Mouse (Mus musculus) adrenal gland, postnatal 25 days (tissue): ENCODE results near the gene Caskin2. TPM values are rescaled to one million over a fixed set of nuclear protein-coding genes. Genes with fewer than 3 reads are reported as not detected.

Experiments
- DNase-seq: peaks from one replicate; pipeline ENCODE4 v3.0.0; 2021; ENCODE audit warnings: mixed read lengths
- total RNA-seq: library from RNA; stranded (reverse); gene quantifications from 2 replicates; pipeline ENCODE4 v1.2.3, GENCODE M21; 2021

Gene Caskin2
- total RNA-seq, 1 experiment from 2014 or later: 73.4 TPM

DNA sequence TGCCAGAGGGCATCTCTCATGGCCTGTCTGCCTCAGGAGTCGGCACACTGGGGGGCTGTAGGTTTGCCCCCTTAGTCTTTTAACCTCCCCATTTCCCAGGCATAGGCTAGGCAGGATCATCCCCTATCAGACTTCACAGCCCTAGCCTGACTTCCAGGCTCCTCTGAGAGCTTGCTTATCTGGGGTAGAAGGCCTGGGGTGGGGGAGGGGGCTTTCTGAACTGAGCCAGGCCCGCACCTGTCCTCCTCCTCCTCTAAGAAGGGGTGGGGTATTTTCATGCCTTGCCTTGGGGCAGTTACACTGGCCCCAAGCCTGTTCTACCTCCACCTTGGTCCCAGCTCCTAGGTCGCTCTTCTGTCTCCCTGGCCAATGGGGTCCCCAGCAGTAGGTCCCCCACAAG, 18.1 kb upstream of the Caskin2 start:
- DNase-seq: no peak

DNA sequence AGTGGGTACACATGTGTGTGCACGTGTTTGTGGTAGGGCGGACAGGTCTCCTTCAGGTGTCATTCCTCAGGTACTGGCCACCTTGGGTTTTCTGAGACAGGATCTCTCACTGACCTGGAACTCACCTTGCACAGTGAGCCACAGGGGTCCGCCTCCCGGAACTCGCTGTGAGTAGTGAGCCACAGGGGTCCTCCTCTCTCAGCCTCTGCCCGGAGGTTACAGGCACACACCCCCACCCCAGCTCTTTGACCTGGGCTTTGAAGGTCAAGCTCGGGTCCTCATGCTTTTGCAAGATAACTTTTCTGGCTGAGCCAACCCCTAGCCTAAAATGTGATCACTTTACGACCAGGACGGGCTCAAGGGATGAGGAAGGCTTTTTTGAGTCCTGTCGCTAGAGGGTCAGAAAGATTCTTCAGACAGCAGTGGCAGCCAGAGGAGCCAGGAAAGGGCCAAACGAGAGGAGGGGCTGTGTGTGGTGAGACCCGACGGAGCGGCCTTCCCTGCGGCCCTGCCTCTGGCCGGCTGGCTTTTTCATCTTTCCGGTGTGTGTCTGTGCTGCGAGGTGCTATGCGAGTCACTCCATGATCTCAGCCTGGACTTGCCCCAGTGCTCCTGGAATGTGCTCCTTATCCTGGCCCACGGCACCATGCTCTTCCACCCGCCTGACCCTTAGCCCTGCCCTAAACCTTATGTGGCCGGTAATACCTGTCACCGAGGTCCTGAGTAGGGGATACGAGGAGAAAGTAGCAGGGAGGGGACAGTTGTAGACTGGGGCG, 17.3 kb upstream of the Caskin2 start:
- DNase-seq: no peak

DNA sequence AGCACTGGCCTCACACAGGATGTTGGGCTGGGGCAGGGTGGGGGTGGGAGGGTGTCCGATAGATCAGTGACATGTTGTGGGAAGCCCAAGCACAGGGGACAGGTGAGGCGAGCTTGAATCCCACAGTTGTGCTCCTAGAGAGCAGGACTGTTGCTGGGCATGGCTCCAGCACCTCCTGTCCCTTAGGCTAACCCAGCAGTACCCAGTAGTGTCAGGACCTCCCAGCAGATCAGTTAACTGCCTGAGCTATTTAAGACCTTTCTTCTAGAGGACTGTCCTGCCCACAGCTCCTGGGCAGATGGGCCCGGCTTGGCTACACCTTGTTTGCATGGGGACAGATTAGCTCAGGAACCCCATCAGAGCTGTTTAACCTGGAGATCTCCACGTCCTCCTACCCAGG, 15.6 kb upstream of the Caskin2 start:
- DNase-seq: no peak

DNA sequence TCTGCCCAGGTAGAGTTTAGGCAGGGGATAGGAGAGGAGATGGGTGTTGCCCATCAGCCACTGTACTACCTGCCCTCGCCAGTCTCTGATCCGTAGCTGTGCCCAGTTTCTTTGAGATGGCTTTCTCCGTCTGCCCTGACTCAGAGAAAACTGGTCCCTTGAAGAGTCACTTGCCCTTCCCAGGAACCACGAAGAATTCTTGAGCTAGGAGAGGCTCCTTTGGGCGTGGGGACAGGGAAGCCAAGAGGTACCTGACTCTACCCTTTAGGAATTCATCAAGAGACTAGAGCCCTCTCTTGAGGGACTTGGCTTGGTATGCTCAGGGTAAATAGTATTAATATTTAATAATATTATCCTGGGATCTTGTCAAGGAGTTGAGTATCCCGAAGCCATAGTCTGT, 14.2 kb upstream of the Caskin2 start:
- DNase-seq: no peak

DNA sequence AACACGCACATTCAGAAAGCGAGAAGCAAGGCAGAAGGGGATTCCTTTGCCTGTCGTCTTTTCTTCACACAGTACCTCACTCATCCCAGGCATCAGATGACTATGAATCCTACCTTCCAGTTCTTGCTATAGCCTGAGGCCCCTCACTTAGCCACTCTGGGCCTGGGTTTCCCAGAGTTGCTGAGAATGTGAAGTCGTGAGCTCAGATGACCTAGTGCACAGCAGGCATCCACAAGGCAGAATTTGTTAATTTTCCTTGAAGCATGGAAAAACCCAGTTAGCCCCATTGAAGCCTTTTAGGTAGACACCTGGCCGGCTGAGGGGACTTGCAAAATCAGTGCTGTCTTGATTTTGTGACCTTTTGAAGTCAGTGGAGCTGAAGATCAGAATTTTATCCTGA, 13.0 kb upstream of the Caskin2 start:
- no peak for DNase-seq

DNA sequence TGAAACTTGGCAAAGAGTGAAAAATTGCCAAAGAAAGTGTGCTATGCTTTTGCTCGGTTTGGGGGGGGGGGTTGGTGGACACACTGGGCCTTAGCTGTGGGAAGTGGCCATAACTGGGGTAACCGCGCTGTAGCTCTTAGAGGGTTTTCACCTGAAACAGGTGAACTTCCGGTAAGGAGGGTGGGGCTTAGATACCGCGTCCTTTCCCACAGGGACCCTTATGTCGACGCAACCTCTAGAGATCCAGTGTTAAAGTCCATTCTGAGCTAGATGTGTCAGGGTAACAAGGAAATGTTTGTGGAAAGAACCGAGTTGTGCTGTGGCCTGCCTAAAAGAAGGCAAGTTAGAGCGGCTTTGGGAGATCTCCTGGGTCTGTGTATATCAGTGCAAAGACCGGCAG, 11.4 kb upstream of the Caskin2 start:
- no peak for DNase-seq

DNA sequence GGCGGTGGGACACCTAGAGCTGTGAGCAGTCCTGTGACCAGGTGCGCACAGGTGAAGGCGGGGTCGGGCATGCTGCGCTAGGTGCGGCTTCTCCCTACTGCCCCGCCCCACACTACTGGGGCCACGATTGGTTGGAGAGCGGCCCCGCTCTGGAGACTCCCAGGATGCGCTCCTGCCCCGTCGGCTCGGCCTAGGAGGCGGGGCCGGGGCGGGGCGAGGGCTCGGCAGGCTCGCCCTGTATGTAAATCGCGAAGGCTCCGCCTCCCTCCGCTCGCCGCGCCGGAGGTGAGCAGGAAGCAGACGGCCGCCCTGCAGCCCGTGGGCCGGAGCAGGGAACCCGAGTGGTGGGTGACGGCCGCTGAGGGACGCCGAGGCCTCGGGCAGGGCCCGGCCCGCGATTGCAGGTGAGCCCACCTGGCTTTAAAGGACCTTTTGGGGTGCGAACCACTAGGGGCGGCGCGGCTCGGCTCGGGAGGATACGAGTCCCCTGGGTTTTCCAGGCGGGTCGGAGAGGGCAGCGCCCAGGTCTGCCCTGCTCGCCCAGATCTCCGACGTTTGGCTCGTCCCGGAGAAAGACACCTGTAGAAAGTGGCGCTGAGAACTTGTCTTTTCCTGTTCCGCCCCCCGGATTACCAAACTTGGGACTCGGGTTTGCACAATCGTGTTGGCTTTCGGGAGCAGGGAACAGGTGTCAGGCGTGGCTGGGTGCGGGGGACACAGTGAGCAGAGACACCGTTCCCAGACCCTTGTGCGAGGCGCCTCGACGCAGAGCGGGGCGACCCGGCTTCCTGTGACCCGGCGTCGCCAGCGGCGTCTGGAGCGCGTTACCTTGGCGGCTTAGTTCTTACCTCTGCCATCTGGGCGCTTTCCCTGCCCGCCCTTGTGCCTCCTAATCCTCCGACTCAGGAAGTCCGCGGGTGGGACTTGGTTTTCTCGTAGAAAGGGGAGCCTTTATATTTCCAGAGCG, 10.6 kb upstream of the Caskin2 start, which contains the start of gene Llgl2:
Llgl2 (plus strand) TSS at position 276 of the 967 bp plus-strand sequence.
- peak; percentile 93 for DNase-seq

DNA sequence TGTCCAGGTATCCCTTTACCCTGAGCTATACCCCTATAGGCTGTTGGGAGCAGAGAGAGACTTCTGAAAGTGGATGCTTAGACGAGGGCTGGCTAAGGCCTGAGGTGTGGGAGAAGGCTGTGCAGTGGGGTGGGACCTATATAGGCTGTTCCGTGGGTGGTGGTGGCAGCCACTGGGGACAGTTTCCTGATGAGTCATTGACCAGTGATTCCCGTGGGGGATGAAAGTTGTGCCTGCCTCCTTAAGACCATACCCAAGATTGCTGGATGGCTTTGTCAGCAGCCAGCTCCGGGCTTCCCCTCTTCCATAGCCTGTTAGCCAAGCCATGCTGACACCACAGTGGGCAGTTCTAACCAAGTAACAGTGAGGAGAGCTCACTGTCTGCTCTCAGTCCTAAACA, 7.6 kb upstream of the Caskin2 start:
- no peak for DNase-seq

DNA sequence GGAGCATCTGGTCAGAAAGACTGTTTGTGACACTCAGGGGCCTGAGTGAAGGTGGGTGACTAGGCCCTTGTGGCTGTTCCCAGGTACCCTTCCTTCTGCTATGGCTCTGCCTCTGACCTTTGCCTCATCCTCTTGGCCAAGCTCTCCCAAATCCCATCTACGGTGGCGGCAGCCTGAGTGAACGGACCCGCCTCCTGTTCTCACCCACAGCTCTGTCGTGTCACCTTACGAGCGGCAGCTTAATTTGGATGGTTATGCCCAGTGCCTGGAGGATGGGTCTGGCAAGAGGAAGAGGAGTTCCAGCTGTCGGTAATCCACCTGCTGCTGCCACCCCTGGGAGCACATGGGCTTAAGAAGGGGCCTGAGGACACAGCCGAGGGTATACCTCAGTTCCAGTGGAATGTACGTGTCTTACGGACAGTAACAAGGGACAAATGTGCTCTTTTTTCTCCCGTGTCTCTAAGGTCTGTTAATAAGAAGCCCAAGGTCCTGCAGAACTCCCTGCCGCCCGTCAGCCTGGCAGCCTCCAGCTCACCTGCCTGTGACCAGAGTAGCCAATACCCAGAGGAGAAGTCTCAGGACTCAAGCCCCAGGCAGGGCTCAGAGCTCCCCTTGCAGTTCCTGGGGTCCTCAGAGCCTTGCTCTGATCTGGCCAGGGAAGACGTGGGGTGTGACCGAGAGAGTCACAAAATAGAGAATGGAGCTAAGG, 6.6 kb upstream of the Caskin2 start:
- DNase-seq: no peak

DNA sequence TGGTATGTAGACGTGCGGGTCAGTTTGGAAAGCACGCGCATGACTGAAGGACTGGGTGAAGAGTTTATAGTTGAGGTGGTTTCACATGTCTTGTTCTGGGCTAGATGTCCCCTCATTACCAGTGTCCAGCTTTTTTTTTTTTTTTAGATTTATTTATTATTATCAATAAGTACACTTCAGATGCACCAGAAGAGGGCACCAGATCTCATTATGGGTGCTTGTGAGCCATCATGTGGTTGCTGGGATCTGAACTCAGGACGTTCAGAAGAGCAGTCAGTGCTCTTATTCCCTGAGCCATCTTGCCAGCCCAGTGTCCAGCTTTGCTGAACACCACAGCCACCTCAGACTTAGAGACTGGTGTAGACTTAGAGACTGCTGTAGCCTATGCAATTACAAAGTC, 3.9 kb upstream of the Caskin2 start:
- DNase-seq: no peak

DNA sequence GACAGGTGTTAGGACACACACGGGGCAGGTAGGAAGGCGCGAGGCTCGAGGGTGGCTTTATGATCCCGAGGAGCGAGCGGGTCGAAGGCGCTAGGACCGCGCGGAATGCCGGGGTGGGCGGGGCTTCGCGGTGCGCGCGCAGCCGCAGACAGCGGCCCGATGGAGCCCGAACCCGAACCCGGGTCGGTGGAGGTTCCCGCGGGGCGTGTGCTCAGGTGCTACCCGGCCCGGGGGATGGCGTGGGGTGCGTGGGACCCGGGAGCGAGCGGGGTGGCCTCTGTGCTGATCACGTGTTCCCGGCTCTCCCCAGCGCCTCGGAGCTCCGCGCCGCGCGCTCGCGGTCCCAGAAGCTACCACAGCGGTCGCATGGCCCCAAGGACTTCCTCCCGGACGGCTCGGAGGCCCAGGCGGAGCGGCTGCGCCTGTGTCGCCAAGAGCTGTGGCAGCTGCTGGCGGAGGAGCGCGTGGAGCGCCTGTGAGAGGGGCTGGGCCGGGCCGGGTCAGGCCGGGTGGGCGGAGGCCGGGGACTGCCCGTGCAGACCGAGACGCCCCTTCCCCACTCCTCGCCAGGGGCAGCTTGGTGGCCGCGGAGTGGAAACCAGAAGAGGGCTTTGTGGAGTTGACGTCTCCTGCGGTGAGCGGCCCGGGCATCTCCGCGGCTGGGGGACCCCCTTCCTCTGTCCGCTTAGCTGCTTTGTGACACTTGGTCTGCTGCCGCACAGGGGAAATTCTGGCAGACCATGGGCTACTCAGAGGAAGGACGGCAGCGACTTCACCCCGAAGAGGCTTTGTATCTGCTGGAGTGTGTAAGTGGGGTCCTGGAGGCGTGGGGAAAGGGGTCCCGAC, 1.4 kb upstream of the Caskin2 start, which contains the start of gene Tsen54:
Tsen54 (plus strand) TSS at position 120 of the 846 bp plus-strand sequence.
- DNase-seq: peak; percentile 92

DNA sequence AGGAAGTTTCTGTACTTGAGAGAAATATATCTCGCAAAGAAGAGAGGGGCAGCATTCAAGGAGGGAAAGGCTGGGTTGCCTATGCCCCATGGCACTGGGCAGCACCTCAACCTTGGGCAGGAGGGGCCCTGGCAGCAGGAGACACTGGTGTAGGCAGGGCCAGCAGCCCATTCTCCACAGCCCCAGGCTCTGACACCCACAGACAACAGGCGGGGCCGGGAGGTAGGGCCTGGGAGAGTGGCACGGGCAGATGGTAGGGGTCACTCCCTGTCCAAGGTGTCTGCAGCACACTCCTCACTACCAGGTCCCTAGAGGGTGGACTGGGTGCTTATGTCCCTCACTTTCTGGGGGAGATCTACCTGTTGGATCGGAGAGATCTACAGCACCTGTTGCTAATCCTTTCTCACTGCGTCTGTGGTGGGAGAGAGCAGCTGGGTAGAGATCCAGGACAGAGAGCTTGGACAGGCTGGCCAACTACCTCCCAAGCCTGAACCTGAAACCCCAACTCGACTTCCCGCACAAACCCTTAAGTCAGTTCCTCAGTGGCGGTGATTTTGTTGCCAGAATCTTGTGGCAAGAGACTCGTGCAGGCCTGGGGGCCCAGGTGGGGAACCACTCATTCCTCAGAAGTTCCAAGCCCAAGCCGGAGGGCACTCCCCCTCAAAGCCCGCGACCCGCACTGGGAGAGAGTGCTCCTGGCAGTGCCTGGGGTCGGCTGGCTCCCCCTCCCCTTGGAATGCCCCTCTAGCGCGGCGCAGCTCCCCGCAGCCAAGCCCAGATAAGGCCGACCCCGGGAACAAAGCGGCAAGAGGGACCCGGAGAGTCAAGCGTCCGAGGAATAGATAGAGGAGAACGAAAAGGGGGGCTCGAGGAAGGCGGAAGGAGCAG, 662 bp downstream of the Caskin2 start:
- DNase-seq: peak; percentile 51

DNA sequence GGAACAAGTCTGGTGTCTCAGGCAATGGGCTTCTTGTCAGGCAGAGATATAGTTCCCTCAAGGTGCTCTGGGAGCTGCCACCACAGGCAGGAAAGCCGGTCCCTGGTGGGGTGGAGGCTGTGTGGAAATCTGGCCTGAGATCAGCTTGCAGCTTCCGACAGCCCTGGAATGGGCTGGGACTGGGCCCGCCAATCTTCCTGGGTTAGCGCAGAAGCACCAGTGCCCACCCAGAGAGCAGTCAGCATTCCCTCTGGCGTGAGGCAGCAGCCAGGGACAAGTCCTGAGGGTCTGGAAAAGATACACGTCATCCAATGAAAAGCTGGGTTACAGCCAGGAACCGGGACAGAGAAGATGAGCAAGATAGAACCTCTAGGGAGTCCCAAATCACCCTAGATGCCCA, 1.3 kb downstream of the Caskin2 start:
- peak; percentile 52 for DNase-seq

DNA sequence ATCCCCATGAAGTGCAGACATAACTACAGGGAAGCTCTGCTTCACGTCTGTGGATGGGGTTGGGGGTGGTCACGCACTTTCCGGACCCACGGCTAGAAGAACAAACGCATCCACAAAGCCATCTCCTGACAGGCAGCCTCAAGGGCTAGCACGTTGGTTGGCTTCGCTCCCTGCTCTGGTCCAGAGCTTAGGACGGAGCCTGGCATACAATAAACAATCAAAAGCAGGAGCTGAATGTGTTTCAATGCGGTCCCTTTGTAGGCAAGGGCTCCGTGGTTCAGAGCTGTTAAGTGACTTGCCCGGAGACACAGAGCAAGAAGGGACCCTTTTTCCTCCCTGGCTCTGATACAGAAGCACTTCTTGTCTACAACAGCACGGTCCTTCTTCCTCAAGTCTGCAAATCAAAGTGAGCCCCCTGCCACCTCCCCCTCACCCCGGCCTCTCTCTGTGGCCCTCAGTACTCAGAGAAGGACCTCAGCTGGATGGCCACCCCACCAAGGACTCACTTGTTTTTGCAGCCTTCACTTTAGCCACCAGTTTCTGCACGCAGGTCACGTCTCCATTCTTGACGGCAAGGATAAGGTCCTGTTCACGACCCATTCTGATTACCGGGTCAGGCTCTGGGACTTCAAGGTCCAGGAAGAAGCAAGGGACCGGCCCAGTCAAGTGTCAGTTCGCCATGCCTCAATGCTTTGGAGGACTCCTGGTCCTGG, 1.9 kb downstream of the Caskin2 start:
- no peak for DNase-seq

DNA sequence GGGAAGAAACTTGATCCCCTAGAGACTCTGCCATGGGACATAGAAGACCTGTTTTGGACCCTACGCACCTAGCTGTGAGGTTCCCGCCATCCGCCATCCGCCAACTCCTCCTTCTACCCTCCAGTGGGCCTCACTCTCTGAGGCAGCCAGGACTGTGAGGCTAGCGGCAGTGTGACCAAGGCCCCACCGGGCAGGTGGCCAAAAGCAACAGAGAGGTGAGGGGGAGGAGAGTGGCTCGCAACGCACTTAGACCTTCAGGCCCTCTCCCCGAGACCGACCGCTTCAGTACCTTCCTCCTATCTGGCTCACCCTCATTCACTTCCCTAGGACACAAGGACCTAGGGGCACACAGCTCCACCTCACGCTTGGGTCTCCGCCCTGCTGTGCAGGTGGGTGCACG, 3.1 kb downstream of the Caskin2 start:
- DNase-seq: peak; percentile 83

DNA sequence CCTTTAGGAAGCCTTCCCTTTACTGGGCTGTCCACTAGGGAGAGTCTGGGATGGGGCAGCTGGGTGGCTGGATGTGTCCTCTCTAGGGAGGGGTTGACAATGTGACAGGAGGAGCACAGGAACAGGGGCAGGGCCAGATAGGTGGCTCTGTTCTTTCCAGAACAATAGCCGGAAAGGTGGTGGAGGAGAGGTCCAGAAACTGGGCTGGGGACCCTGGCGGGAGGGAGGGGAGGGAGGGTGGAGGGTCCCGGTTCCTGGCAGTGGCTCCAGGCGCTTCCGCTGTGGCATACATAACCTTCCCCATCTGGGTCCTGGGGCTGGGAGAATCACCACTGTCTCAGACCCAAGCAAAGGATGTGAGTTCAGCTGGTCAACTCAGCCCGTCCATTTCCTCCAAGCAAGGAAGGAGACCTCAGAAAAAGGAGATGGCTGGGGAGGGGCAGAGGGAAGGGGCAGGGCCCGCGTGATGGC, 4.1 kb downstream of the Caskin2 start:
- no peak for DNase-seq

DNA sequence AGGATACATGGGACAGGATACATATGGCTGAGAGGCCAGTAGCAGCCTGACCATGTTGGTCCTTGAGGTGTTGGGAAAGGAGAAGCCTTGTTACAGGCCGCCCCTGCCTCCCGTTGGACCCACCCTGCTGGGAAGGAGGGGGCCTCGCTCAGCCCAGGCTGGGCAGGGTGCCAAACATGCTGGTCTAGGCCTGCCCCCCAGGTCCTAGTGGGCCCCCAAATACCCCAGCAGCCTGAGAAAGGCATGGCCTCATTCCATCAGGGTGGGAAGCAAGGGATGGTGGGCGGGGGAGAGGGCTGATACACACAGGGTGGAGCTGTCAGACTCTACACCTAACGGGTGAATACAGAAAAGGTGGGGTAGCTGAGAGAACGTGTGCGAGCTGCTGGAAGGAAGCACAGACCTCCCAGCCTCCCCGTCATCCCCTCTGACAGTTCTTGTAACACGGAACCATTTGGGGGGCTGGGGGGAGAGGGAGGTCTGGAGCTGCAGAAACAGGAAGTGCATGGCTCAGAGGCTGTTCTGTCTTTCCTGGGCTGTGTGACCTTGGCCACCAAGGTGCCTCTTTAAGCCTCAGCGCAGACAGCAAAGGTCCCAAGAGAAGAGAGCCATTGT, 4.6 kb downstream of the Caskin2 start:
- DNase-seq: no peak

DNA sequence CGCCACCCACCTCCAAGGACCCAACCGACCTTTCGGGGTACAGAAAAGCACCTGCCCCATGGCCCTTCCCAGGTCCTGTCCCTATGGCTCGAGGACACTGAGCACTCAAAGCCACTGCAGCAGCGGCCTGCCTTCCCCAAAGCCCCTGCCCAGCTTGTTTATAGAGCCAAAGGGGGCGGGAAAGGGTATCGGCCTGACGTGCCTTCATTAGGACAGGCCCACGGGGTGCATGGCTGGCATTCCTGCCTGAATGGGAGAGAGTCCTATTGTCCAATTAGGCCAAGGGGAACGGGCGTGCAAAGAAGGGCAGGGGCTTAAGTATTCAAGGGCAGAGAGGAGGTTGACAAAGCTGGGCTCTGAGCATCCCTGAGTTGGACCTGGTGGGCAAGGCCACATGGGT, 5.5 kb downstream of the Caskin2 start:
- DNase-seq: no peak

DNA sequence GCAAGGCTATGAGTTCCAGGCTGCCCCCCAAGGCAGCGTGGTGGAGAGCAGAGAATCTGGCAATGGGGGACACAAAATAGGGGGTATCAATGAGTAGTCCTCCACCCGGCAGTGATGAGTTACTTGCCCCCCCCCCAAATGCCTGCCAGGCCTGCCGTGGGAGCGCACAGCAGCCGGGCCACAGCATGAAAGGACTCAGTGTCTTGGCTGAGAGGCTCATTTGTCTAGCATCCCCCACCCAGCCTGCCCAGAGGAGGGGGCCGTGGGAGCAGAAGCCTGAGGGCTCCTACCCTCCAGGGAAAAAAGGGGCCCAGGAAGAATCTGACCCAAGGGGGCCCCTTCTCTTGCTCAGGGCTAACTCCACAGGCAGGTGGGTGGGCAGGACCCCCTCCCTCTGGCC, 6.1 kb downstream of the Caskin2 start:
- no peak for DNase-seq
